Mouse (Mus musculus): ENCODE measurements around the gene Ttc34. TPM values are rescaled to one million over a fixed set of nuclear protein-coding genes. Genes with fewer than 3 reads are reported as not detected.

Gene Ttc34
- total and polyA plus RNA-seq, 3 experiments = 0.09 to 0.31 (median 0.10) TPM

DNA sequence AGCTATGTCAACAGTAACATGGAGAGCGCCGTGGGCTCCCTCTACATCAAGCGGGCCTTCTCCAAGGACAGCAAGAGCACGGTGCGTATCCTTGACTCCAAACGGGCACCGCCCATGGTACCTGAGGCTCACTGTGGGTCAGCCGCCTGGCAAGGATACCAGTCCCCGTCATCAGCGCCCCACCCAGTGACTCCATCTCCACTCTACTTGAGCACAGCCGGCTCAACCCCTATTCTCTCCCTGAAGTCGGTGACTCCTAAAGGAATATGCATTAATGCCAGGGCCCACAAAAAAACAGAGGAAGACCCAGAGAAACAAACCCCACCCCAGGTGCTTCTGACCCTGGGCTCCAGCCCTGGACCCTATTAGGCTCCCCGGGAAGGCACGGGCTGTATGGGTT lies 53.6 kb downstream of the Ttc34 start:
- no peak overlapping the region for H3K27ac ChIP-seq
- intact Hi-C loops (cut with DNase I) = no loop called here
- no peaks in the 10 kb centered on the region for H3K4me1 ChIP-seq (ENCODE audit: control insufficient read depth, insufficient read depth, low read length)
- 84% methylated on average over 14 of the region's 14 CpGs for WGBS
- H3K27me3 ChIP-seq (ENCODE audit: control insufficient read depth, insufficient read depth, low read length) = no peaks in the 10 kb centered on the region
- TF ChIP-seq EP300 (IDR thresholded peaks at IDR 0.05; ENCODE audit: insufficient read depth, low read depth, low read length) (no peak), POLR2A (IDR thresholded peaks at IDR 0.05; ENCODE audit: insufficient read depth, low read depth, low read length) (no peak)
- H3K9ac ChIP-seq (ENCODE audit: low read depth, low read length) = no peak overlapping the region
- DNase-seq = no peak
- H3K79me2 ChIP-seq (replicated peaks; ENCODE audit: control insufficient read depth, insufficient read depth, low read length) = no peaks in the 10 kb centered on the region
- H3K36me3 ChIP-seq (ENCODE audit: control insufficient read depth, insufficient read depth, low read length) = no peaks in the 10 kb centered on the region
- no peak overlapping the region for H3K4me3 ChIP-seq

DNA sequence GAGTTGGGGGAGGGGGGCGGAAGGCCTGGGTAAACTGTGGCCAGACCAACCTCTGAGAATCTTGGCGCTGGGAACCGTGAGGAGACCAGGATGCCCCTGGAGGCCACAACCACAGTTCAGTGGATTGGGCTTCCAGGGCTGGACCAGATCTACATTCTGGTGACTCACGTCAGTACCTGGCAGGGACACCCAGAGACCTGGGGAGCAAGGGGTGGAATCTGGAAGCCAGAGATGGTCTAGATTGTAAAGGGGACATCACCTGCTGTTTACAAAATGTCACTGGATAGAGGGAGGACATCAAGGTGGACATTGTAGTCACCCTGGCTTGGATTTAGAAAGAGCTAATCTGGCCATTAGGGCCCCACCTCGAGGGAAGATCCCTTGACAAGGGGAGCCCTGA lies 58.3 kb downstream of the Ttc34 start:
- intact Hi-C loops (cut with DNase I) = no loop called here
- Histone ChIP-seq H3K27ac (no peak overlapping the region), H3K27me3 (ENCODE audit: control insufficient read depth, insufficient read depth, low read length) (no peaks in the 10 kb centered on the region), H3K4me3 (no peak overlapping the region), H3K36me3 (ENCODE audit: control insufficient read depth, insufficient read depth, low read length) (no peaks in the 10 kb centered on the region), H3K4me1 (ENCODE audit: control insufficient read depth, insufficient read depth, low read length) (peaks cover 2% of the 10 kb centered on the region), H3K79me2 (replicated peaks; ENCODE audit: control insufficient read depth, insufficient read depth, low read length) (no peaks in the 10 kb centered on the region), H3K9ac (ENCODE audit: low read depth, low read length) (no peak overlapping the region)
- DNase-seq = no peak
- 86% methylated on average over 5 of the region's 5 CpGs for WGBS
- TF ChIP-seq POLR2A (IDR thresholded peaks at IDR 0.05; ENCODE audit: insufficient read depth, low read depth, low read length) = no peak
- no peak for TF ChIP-seq EP300 (IDR thresholded peaks at IDR 0.05; ENCODE audit: insufficient read depth, low read depth, low read length)
- no peak for TF ChIP-seq CTCF (IDR thresholded peaks at IDR 0.05)

DNA sequence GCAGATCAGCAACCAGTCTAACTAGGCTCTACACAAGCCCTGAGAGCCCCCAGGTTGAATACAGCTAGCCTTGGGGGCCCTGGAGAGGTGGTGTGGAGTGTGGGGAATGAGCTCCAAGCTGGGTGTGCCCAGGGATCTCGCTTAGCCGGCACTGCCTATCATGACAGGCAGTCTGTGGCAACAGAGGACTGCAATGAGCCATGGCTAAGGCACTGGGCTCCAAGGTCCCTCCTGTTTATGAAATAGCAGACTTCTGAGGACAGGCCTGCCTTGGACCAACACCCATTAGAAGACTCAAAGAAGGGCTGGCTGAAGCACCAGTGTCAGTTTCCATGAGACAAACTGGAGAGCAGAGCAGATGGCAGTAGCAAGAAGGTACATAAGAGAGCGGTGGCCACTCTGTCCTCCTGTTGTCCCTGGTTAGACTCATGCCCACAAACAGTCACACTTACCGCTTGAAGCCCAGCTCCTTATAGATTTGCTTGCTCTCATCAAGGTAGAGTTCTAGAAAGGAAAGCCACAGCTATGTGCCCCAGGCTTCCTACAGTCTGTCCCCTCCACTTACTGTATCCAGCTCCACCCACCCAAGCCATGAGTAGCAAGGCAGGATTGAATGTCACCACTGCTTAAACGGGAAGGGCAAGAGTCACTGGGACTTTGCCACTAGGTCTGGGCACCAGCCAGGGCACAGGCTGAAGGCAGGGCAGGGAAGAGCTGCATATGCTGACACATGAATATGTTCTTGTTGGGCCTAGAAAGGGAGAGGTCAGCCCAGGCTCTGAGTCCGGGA lies 60.6 kb downstream of the Ttc34 start:
- intact Hi-C loops (cut with DNase I) = no loop called here
- DNase-seq = peak; percentile 41 to 43
- TF ChIP-seq EP300 (IDR thresholded peaks at IDR 0.05; ENCODE audit: insufficient read depth, low read depth, low read length) (no peak), POLR2A (IDR thresholded peaks at IDR 0.05; ENCODE audit: insufficient read depth, low read depth, low read length) (peak; percentile 26; the same call in 1 of the 2 replicates), CTCF (IDR thresholded peaks at IDR 0.05) (no peak)
- no peaks in the 10 kb centered on the region for H3K27me3 ChIP-seq (ENCODE audit: control insufficient read depth, insufficient read depth, low read length)
- H3K4me1 ChIP-seq (ENCODE audit: control insufficient read depth, insufficient read depth, low read length) = peaks cover 2% of the 10 kb centered on the region
- peak overlapping the region; percentile 68 for H3K27ac ChIP-seq
- peak overlapping the region; percentile 55 for H3K4me3 ChIP-seq
- no peaks in the 10 kb centered on the region for H3K79me2 ChIP-seq (replicated peaks; ENCODE audit: control insufficient read depth, insufficient read depth, low read length)
- H3K36me3 ChIP-seq (ENCODE audit: control insufficient read depth, insufficient read depth, low read length) = no peaks in the 10 kb centered on the region
- 50% methylated on average over 6 of the region's 6 CpGs for WGBS
- peak overlapping the region; percentile 87 for H3K9ac ChIP-seq (ENCODE audit: low read depth, low read length)

GRCm38 (mm10) chr4:154898506-154899446 lies 61.5 kb downstream of the Ttc34 start, which contains the start of gene Fam213b:
Gene Fam213b (minus strand): TSS chr4:154899135.
- intact Hi-C loops (cut with DNase I) = no loop called here
- no peaks in the 10 kb centered on the region for H3K27me3 ChIP-seq (ENCODE audit: control insufficient read depth, insufficient read depth, low read length)
- H3K36me3 ChIP-seq (ENCODE audit: control insufficient read depth, insufficient read depth, low read length) = no peaks in the 10 kb centered on the region
- H3K4me1 ChIP-seq (ENCODE audit: control insufficient read depth, insufficient read depth, low read length) = peaks cover 2% of the 10 kb centered on the region
- H3K4me3 ChIP-seq = peak within 1 kb of the TSS; percentile 55
- peak within 1 kb of the TSS; percentile 87 for H3K9ac ChIP-seq (ENCODE audit: low read depth, low read length)
- no peaks in the 10 kb centered on the region for H3K79me2 ChIP-seq (replicated peaks; ENCODE audit: control insufficient read depth, insufficient read depth, low read length)
- 4% methylated on average over 43 of the region's 43 CpGs for WGBS
- peak within 1 kb of the TSS; percentile 68 for H3K27ac ChIP-seq
- no peak for TF ChIP-seq CTCF (IDR thresholded peaks at IDR 0.05)
- TF ChIP-seq EP300 (IDR thresholded peaks at IDR 0.05; ENCODE audit: insufficient read depth, low read depth, low read length) = no peak; the same call in 1 of the 2 replicates
- TF ChIP-seq POLR2A (IDR thresholded peaks at IDR 0.05; ENCODE audit: insufficient read depth, low read depth, low read length) = peak; percentile 96
- peak; percentile 83 to 87 for DNase-seq

DNA sequence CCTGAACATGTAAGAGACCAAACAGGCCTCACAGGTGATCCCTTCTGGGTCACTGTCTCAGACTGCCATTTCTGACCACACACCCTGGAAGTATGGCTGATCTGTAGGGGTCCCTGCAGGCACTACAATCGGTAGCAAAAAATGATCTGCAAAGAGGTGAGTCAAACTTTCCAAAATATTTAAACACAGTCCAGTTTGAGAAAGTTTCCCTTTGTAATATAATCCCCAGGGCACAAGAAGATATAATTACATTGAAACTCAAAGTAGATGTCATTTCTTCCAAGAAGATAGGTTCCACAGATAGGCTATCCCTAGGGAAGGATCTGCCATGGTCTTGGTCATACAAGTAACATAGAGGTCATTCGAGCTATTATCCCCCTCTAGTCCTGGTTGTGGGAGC lies 65.1 kb downstream of the Ttc34 start:
- H3K4me3 ChIP-seq = no peak overlapping the region
- H3K27me3 ChIP-seq (ENCODE audit: control insufficient read depth, insufficient read depth, low read length) = 0 out of 2 replicates have a peak, but pooled peaks cover 2% of the 10 kb centered on the region
- H3K9ac ChIP-seq (ENCODE audit: low read depth, low read length) = no peak overlapping the region
- 71% methylated on average over 2 of the region's 2 CpGs for WGBS
- TF ChIP-seq POLR2A (IDR thresholded peaks at IDR 0.05; ENCODE audit: insufficient read depth, low read depth, low read length) = no peak
- no peak for TF ChIP-seq EP300 (IDR thresholded peaks at IDR 0.05; ENCODE audit: insufficient read depth, low read depth, low read length)
- no peak for TF ChIP-seq CTCF (IDR thresholded peaks at IDR 0.05)
- DNase-seq = no peak
- H3K36me3 ChIP-seq (ENCODE audit: control insufficient read depth, insufficient read depth, low read length) = no peaks in the 10 kb centered on the region
- intact Hi-C loops (cut with DNase I) = no loop called here
- H3K27ac ChIP-seq = no peak overlapping the region
- H3K4me1 ChIP-seq (ENCODE audit: control insufficient read depth, insufficient read depth, low read length) = peaks cover 2% of the 10 kb centered on the region
- H3K79me2 ChIP-seq (replicated peaks; ENCODE audit: control insufficient read depth, insufficient read depth, low read length) = no peaks in the 10 kb centered on the region
